Mouse (Mus musculus) testis, adult 2 months (tissue): Measurements from ENCODE around the gene Pdk1.

Source experiments
- CTCF ChIP-seq: fragments of 200-500 bp; IDR thresholded peaks from 2 replicates; pipeline ENCODE4 v1.5.1; 2012; ENCODE audit warnings: low read depth, mild to moderate bottlenecking, inconsistent platforms, low read length, moderate library complexity; ENCODE audit not compliant: control insufficient read depth, insufficient read depth, insufficient replicate concordance
- POLR2A ChIP-seq: fragments of 200-500 bp; IDR thresholded peaks from 2 replicates; pipeline ENCODE4 v1.6.1; 2012; ENCODE audit warnings: low read depth, mild to moderate bottlenecking, inconsistent platforms, low read length, moderate library complexity; ENCODE audit not compliant: control insufficient read depth

- TF ChIP-seq CTCF (no peak), POLR2A (no peak)
Measured at GRCm38 (mm10) chr2:71844906-71845305, 28.1 kb upstream of the Pdk1 start.
